ENCODE assay signal across 8 mouse cellular contexts in the genomic region with DNA sequence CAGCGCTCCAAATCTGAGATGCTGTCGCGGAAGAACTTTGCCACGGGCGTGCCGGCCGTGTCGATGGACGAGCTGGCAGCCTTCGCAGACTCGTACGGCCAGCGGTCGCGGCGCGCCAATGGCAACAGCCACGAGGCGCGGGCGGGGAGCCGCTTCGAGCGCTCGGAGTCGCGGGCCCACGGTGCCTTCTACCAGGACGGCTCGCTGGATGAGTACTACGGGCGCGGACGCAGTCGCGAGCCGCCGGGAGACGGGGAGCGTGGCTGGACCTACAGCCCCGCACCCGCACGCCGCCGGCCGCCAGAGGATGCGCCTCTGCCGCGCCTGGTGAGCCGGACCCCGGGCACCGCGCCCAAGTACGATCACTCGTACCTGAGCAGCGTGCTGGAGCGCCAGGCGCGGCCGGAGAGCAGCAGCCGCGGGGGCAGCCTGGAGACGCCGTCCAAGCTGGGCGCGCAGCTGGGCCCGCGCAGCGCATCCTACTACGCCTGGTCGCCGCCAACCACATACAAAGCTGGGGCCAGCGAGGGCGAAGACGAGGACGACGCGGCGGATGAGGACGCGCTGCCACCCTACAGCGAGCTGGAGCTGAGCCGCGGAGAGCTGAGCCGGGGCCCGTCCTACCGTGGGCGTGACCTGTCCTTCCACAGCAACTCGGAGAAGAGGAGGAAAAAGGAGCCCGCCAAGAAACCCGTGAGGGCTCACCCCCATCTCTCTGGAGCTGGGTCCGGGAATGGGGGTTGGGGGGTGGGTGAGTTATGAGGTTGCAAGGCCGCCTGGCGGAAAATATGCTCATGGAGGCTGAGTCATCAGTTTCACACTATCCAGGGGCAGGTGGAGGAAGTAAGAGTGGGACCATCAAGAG. TPM values are rescaled to one million over a fixed set of nuclear protein-coding genes. Genes with fewer than 3 reads are reported as not detected.
DNase-seq lines count a peak whose midpoint lies in the region; ATAC-seq and TF ChIP-seq lines count a peak whose summit lies in the region.

No protein-coding gene starts in this region.

- H3K36me3 ChIP-seq in heart, embryonic 13.5 days = no peaks in the 10 kb centered on the region
- no peaks in the 10 kb centered on the region for H3K36me3 ChIP-seq in limb, embryonic 10.5 days
- peaks cover 13% of the 10 kb centered on the region for H3K36me3 ChIP-seq in midbrain, embryonic 11.5 days (ENCODE audit: control insufficient read depth, insufficient read depth, low read length)

- H3K4me3 ChIP-seq in layer of hippocampus, adult 2 months = peak overlapping the region; percentile 54
- peak overlapping the region; percentile 60 for H3K4me3 ChIP-seq in heart, embryonic 13.5 days
- H3K4me3 ChIP-seq in limb, embryonic 10.5 days = peak overlapping the region; percentile 66
- H3K4me3 ChIP-seq in midbrain, embryonic 11.5 days (ENCODE audit: low read depth, low read length) = peak overlapping the region; percentile 40

- H3K27me3 ChIP-seq in heart, embryonic 13.5 days (replicated peaks) = peaks cover 56% of the 10 kb centered on the region
- H3K27me3 ChIP-seq in limb, embryonic 10.5 days (ENCODE audit: low read depth, poor library complexity, severe bottlenecking) = peaks cover 46% of the 10 kb centered on the region
- H3K27me3 ChIP-seq in midbrain, embryonic 11.5 days (ENCODE audit: control insufficient read depth, insufficient read depth, low read length) = no peaks in the 10 kb centered on the region; the same call in 1 of the 2 replicates

- peak; percentile 31; the same call in 1 of the 2 replicates for ATAC-seq in heart, embryonic 13.5 days (ENCODE audit: extremely low read depth, insufficient number of reproducible peaks, low FRiP score, low TSS enrichment)
- ATAC-seq in midbrain, embryonic 11.5 days (ENCODE audit: low FRiP score) = peak; percentile 86

- no peaks in the 10 kb centered on the region for H3K9me3 ChIP-seq in heart, embryonic 13.5 days
- no peaks in the 10 kb centered on the region for H3K9me3 ChIP-seq in limb, embryonic 10.5 days (replicated peaks)
- H3K9me3 ChIP-seq in midbrain, embryonic 11.5 days (ENCODE audit: control insufficient read depth, low read length) = no peaks in the 10 kb centered on the region

- DNase-seq in layer of hippocampus, adult 2 months (ENCODE audit: low spot score in 2 of 2) = peak in 1 of 2 experiments; percentile 32
- DNase-seq in layer of hippocampus, adult 11-12 months (ENCODE audit: low spot score) = no peak
- DNase-seq in cerebellum, postnatal 25 days = peak; percentile 55 to 73
- peak; percentile 72 for DNase-seq in limb, embryonic 10.5 days (ENCODE audit: low spot score)
- DNase-seq in midbrain, embryonic 11.5 days (ENCODE audit: low spot score, missing footprints) = peak; percentile 93
- DNase-seq in testis, postnatal 14 days (ENCODE audit: low spot score) = peak; percentile 14
- no peak for DNase-seq in natural killer cell, adult 2 months (ENCODE audit: low spot score in 2 of 2)

- TF ChIP-seq CTCF in layer of hippocampus, adult 2 months (conservative IDR thresholded peaks at IDR 0.05) = no peak

- peak overlapping the region; percentile 91 for H3K4me2 ChIP-seq in heart, embryonic 13.5 days
- peak overlapping the region; percentile 63 for H3K4me2 ChIP-seq in midbrain, embryonic 11.5 days

- peaks cover 11% of the 10 kb centered on the region for H3K4me1 ChIP-seq in heart, embryonic 13.5 days
- H3K4me1 ChIP-seq in limb, embryonic 10.5 days = peaks cover 13% of the 10 kb centered on the region
- peaks cover 10% of the 10 kb centered on the region; the same call in 1 of the 2 replicates for H3K4me1 ChIP-seq in midbrain, embryonic 11.5 days (ENCODE audit: control insufficient read depth, insufficient read depth, low read length)

- 1% methylated on average over 91 of the region's 94 CpGs for WGBS in heart, embryonic 13.5 days
- under 1% methylated on average over 94 of the region's 94 CpGs for WGBS in limb, embryonic 10.5 days
- whole genome bisulfite sequencing in midbrain, embryonic 11.5 days = 5% methylated on average over 92 of the region's 94 CpGs

- H3K27ac ChIP-seq in layer of hippocampus, adult 2 months = peak overlapping the region; percentile 82
- H3K27ac ChIP-seq in heart, embryonic 13.5 days (replicated peaks) = no peak overlapping the region
- peak overlapping the region; percentile 83 for H3K27ac ChIP-seq in limb, embryonic 10.5 days
- no peak overlapping the region for H3K27ac ChIP-seq in midbrain, embryonic 11.5 days (ENCODE audit: low read depth, low read length)

- peak overlapping the region; percentile 77 for H3K9ac ChIP-seq in heart, embryonic 13.5 days
- H3K9ac ChIP-seq in midbrain, embryonic 11.5 days (ENCODE audit: low read length) = peak overlapping the region; percentile 65; the same call in 1 of the 2 replicates

RNA-seq across cellular contexts. Expression of gene Ildr2, which starts 55.1 kb away (rescaled TPM):
- 10 to 100 TPM; 71.5 to 73.6 TPM for total RNA-seq in layer of hippocampus, adult 2 months (2021)
- 1.2 TPM in 2 replicates for polyA plus RNA-seq in heart, embryonic 13.5 days (2015; fragmentation: Nextera tagmentation; extraction: Ambion mirVana)
- polyA plus RNA-seq in limb, embryonic 10.5 days (2016; fragmentation: Nextera tagmentation; extraction: Ambion mirVana) = 0.63 and 0.77 TPM in 2 replicates
- polyA plus RNA-seq in midbrain, embryonic 11.5 days (2014; fragmentation: Nextera tagmentation; extraction: Ambion mirVana) = 12.2 and 12.8 TPM in 2 replicates

Comparison
In these comparisons a context has a peak if more than half of its experiments do, and no peak if none do; other contexts are left out.
1. DNase-seq: peak in cerebellum, postnatal 25 days (2 of 2), limb, embryonic 10.5 days (single experiment), midbrain, embryonic 11.5 days (single experiment) and testis, postnatal 14 days (single experiment); none in layer of hippocampus, adult 11-12 months (single experiment) and natural killer cell, adult 2 months (0 of 2).
2. H3K27ac ChIP-seq: peak in layer of hippocampus, adult 2 months (single experiment) and limb, embryonic 10.5 days (single experiment); none in heart, embryonic 13.5 days (single experiment) and midbrain, embryonic 11.5 days (single experiment).
3. Peak in every context shown above with its lines, with median percentiles within 50 percentile points of each other: H3K4me3 ChIP-seq.